Mouse (Mus musculus) retina, embryonic 14.5 days (tissue): ENCODE data around the gene Akr1c14.
"Not testable (repeated sequence)": the region's sequence is repeated elsewhere in the genome, so short reads cannot be mapped to it uniquely, and the experiment has no call there.

Experiments used
- DNase-seq: peaks from one replicate; pipeline ENCODE4 v3.0.0-alpha.2; 2015; ENCODE audit warnings: low spot score

Akr1c14 gene

GRCm38 (mm10) chr13:4048719-4049118, at the start of gene Akr1c14:
Gene Akr1c14, plus strand, starts transcription at chr13:4049011.
- DNase-seq: no peak

- DNase-seq: peak; percentile 84
Measured at GRCm38 (mm10) chr13:4001687-4002086, 47.1 kb upstream of the Akr1c14 start.

DNA sequence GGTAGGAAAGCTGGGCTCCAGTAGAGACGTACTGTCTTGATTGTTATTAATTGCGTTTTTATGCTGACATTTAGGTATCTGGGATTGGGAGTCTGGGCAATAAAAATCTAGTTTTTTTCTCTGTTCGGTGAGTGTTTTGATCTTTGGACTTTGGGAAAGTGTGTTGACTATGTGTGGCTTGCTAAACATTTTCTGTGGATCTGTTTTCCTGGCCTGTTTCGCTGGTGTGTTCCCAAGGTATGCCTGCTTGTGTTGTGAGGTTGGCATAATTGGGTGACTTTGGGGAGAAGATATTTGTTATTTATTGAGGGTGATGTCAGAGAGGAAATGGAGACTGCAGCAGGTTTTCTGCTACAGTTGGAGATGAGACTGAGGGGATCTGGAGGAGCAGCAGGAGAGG, 38.0 kb upstream of the Akr1c14 start:
- DNase-seq: no peak

GRCm38 (mm10) chr13:4013811-4014210, 35.0 kb upstream of the Akr1c14 start:
- peak; percentile 44 for DNase-seq

DNA sequence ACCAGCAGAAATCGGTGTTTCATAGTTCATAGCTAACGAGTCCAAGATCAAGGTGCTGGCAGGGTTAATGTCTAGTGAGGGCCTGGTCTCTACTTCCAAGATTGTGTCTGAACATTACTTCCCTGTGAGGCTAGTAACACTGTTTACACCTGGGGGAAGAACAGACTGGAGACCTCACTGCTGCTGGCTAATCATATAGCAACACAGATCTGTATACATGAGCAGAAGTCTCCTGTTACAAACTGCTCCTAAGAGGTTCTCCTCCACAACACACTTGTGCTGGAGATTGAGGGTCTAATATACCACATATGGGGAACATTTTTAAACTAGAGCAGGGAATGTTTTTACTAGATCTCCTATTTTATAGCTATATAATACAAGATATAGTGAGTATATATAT, 18.9 kb upstream of the Akr1c14 start:
- DNase-seq: no peak

DNA sequence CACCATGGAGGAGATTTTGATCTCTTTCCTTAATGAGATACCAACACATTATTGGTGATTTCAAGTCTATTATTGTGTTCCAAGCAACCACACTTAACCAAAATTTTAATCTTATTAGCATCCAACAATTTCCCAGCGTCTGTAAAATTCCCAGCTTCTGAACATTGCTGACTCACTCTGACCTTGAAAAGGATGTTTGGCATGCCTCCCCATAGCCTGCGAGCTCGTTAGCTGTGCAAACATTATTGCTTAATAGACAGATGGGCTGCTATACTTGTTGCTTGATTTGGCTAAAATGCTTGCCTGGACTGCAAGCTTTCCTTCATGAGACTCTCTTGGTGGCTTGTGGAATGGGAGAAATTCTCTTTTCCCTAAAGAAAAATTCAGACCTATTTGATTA, 16.3 kb upstream of the Akr1c14 start:
- DNase-seq: no peak

DNA sequence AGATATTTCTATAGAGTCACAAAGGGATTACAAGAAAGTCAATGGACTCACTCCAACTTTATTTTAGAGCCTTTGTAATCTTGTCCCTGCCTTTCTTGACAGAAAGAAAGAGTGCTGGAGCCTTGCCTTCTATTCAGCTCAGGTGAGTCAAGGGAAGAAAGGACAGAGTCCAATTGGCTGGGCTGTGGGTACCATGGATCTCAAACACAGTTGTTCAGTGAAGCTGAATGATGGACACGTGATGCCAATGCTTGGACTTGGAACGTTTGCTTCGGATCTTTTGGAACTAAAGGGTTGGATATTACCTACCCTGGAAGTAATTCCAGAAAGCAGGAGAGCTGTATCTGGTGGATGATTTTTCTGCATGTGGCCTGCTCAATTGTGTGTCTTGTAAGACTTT, 13.8 kb upstream of the Akr1c14 start:
- no peak for DNase-seq

DNA sequence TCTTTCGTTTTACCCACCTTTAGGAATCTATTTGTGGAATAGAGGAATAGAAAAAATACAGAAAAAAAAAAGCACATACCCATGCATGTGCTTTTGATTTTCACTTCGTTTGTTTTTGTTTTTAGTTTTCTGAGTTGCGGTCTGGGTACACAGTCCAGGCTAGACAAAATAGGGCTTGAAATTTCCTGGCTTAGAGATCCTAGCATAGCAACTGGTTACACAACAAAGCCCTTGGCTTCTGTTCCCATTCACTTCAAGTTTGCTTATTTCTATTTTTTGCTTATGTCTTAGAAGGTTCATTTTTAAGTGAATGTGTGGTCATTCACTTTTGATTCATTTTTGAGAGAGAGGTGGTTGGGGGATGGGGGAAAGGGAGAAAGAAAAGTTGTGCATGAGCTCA, 2.7 kb upstream of the Akr1c14 start:
- no peak for DNase-seq

DNA sequence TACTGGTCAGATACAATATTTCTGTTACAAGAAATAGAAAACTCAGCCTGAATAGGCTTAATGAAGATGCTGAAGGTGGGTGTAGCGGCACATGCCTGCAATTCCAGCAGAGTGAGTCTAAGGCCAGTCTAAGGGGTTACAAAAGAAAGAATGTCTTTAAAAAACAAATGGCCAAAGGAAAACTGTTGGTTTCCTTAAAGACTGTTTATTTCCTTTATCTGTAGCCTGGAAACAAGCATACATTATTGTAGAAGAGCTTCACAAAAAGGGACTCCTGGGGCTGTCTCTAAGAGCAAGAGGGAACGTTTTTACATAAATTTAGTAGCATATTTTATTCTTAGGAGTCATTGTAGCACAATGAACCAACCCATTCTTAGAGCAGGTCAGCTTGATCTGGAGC, 2.0 kb upstream of the Akr1c14 start:
- no peak for DNase-seq

GRCm38 (mm10) chr13:4048226-4048625, 585 bp upstream of the Akr1c14 start:
- no peak for DNase-seq

DNA sequence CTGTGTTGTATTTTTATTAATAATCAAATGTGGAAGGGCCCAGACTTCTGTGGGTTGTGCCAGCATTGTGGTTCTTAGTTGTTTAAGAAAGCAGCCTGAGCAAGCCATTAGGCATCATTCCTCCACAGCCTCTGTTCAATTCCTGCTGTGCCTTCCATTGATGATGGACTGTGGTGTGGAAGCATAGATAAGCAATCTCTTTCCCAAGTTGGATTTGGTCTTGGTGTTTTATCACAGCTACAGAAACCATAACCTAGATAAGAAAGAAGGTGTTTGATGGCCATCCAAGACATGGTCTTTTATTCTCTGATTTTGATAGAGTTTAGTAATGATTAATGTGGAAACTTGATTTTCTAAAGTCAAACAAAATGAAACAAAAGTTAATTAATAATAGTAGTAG, 844 bp downstream of the Akr1c14 start:
- DNase-seq: no peak

DNA sequence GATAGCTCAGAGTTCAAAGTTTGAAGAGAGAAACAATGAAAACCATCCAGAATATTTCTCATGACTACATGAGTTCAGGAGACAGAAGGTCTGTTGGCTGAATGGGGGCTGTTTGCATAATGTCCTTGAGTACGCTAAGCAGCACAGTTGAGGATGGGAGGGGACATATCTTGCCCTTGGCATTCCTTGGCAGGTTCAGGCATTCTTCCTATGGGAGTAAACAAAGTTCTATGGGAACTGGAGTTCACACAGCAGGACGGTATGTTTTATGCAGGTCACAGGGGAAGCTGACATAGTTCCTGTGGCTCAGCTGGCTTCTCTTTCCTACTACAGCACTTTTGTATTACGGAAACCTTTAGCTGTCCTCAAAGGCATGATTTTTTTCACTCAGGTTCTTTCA, 6.6 kb downstream of the Akr1c14 start:
- no peak for DNase-seq

- DNase-seq: no peak
Measured at GRCm38 (mm10) chr13:4056211-4056610, 7.4 kb downstream of the Akr1c14 start.

GRCm38 (mm10) chr13:4058239-4058638, 9.4 kb downstream of the Akr1c14 start:
- DNase-seq: not testable (repeated sequence)

- no peak for DNase-seq
Measured at GRCm38 (mm10) chr13:4059363-4059762, 10.6 kb downstream of the Akr1c14 start.

DNA sequence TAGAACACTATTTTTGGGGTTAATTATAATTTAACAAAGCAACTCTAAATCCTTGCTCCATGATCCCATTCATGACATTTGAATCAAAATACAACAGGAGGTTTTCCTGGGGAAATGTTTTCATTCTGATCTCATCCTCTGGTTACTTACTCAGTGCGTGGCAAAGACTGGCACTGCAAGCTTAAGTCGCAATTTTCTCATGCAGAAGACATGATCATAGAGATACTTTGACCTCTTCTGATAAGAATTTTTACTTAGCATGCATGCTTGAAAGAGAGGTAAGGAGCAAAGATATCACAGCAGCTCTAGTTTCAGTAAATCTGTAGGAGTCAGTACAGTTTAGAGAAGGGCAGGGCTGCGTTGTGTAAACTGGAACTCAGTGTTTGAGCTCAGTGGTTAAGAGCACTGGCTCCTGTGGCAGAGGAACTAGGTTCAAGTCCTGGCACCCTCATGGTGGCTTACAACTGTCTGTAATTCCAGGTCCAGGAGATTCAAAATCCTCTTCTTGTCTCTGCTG, 11.5 kb downstream of the Akr1c14 start:
- no peak for DNase-seq

- DNase-seq: no peak
Measured at GRCm38 (mm10) chr13:4076517-4077435, 28.0 kb downstream of the Akr1c14 start.

DNA sequence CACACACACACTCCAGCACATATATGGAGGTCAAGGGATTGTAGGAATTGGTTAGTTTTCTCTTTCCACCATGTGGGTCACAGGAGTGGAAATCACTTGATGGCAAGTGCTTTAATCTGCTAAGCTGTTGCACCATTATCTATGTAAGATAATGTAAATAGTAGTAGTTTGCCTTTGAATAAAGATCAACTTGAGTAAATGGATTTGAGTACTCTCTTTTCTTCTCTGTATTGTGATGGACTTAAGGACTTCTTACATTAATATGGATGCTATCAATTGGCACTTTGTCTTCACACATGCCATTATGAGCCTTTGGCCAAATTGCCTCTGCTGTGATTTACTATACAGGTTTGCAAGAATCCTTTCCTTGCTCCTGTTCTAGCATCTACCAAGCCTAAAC, 31.1 kb downstream of the Akr1c14 start:
- no peak for DNase-seq

- no peak for DNase-seq
Measured at GRCm38 (mm10) chr13:4101691-4102090, 52.9 kb downstream of the Akr1c14 start.

GRCm38 (mm10) chr13:4102721-4103120, 53.9 kb downstream of the Akr1c14 start:
- DNase-seq: no peak

- peak; percentile 91 for DNase-seq
Measured at GRCm38 (mm10) chr13:4110281-4111188, 61.7 kb downstream of the Akr1c14 start.

DNA sequence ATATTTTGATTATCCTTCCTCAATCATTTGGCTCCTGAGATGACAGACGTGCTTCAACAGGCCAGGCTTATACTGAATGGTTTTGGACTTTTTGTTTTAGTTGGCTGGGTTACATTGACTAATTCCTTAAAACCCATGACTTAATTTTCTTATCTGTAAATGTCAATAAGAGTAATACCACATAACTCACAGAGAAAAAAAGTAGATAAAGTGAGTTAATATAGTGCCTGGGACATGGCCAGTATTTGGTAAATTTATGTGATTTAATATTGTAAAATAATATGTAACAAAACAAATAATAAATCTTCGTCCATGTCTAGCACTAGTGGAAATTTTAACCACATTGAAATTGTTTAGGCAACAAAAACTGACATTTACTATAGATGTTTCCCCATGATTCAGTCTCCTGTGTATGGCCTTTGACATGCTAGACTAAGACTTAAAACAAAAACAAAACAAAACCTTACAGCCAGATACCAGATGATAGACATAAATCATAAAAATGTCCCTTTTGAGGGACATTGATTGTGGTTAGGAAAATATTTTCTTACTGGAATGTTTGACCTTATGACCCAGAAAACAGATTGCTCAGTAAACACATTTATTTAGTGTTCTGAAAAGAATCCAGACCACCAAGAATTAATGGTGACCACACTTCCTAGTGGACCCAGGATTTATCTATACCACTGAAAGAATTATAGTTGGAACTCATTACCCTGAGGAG, 70.5 kb downstream of the Akr1c14 start:
- no peak for DNase-seq
